Mouse (Mus musculus) liver, embryonic 14.5 days (tissue): Measurements from ENCODE around the gene Amhr2. TPM values are rescaled to one million over a fixed set of nuclear protein-coding genes. Genes with fewer than 3 reads are reported as not detected.

Experiments used
- ATAC-seq: fragments of 200-750 bp; cut with Nextera tagmentation; 2 replicates; pipeline ENCODE4 v1.8.0; 2017; ENCODE audit warnings: moderate number of reproducible peaks, mild to moderate bottlenecking, moderate library complexity; ENCODE audit not compliant: insufficient read depth
- DNase-seq, 3 experiments: peaks; one replicate each; pipeline ENCODE4 v3.0.0-alpha.2; 2012 to 2013; ENCODE audit warnings: low read depth in 3 of 3, low spot score in 3 of 3
- H3K27ac ChIP-seq: fragments of 300-500 bp; sonication (generic); 2 replicates; pipeline ENCODE4 v1.5.1; 2014; ENCODE audit warnings: moderate library complexity, mild to moderate bottlenecking, control low read depth, inconsistent platforms
- H3K27me3 ChIP-seq: fragments of 300-500 bp; sonication (generic); 2 replicates; pipeline ENCODE4 v1.6.1; 2014; ENCODE audit warnings: mild to moderate bottlenecking, low read length, moderate library complexity; ENCODE audit not compliant: control insufficient read depth, insufficient read depth
- H3K36me3 ChIP-seq: fragments of 300-500 bp; sonication (generic); replicated peaks from 2 replicates; pipeline ENCODE4 v1.6.1; 2014; ENCODE audit warnings: low read depth; ENCODE audit not compliant: control insufficient read depth, insufficient read depth
- H3K4me1 ChIP-seq, 2 experiments: fragments of 200-500 bp in 1 of 2; fragments of 300-500 bp in 1 of 2; sonication (generic) in 1 of 2; replicated peaks; 2 replicates each; pipeline ENCODE4 v1.6.1; 2012 to 2014; ENCODE audit warnings: antibody characterized with exemption in 1 of 2, inconsistent platforms in 1 of 2, low read length in 1 of 2; ENCODE audit not compliant: control insufficient read depth in 2 of 2, insufficient read depth in 2 of 2
- H3K4me2 ChIP-seq: fragments of 300-500 bp; sonication (generic); 2 replicates; pipeline ENCODE4 v1.6.1; 2014; ENCODE audit warnings: low read depth, mild to moderate bottlenecking, control low read depth, moderate library complexity
- H3K4me3 ChIP-seq, 2 experiments: fragments of 200-500 bp in 1 of 2; fragments of 300-500 bp in 1 of 2; sonication (generic) in 1 of 2; 2 replicates each; pipeline ENCODE4 v1.5.1; 2012 to 2014; ENCODE audit warnings: low read depth in 2 of 2, low read length in 2 of 2, mild to moderate bottlenecking in 2 of 2, control low read depth in 1 of 2, inconsistent platforms in 1 of 2, moderate library complexity in 1 of 2; ENCODE audit not compliant: insufficient read depth in 1 of 2
- H3K9ac ChIP-seq: fragments of 300-500 bp; sonication (generic); replicated peaks from 2 replicates; pipeline ENCODE4 v1.6.1; 2014; ENCODE audit warnings: mild to moderate bottlenecking, control low read depth, moderate library complexity
- H3K9me3 ChIP-seq: fragments of 300-500 bp; sonication (generic); 2 replicates; pipeline ENCODE4 v1.6.1; 2016; ENCODE audit warnings: low read length, mixed read lengths; ENCODE audit not compliant: control insufficient read depth
- CTCF ChIP-seq: IDR thresholded peaks from 2 replicates; pipeline ENCODE4 v1.5.1; 2016; ENCODE audit warnings: antibody characterized with exemption, low read depth, control low read depth
- EP300 ChIP-seq: IDR thresholded peaks from 2 replicates; pipeline ENCODE4 v1.6.1; 2016; ENCODE audit warnings: antibody characterized with exemption, low read depth
- WGBS: fragments of 180-500 bp; shearing (Covaris S2); extraction: QIAGEN DNeasy Blood & Tissue Kit; methylation state at CpG from one replicate; pipeline ENCODE4 v1.1.7; 2014; ENCODE audit not compliant: insufficient replicate concordance; 5-methylcytosine and 5-hydroxymethylcytosine counted together
- polyA plus RNA-seq, 2 experiments: library from polyadenylated mRNA; depleted of rRNA in 1 of 2; stranded (reverse) in 1 of 2; unstranded in 1 of 2; fragments of >200 nt; fragmentation: Nextera tagmentation in 1 of 2; extraction: Ambion mirVana in 1 of 2; gene quantifications; 2 replicates each; pipeline versions ENCODE4 v1.2.1 to v1.2.3; 2012 to 2014

The Amhr2 gene
- polyA plus RNA-seq, 2 experiments = 0.06 to 0.11 TPM

GRCm38 (mm10) chr15:102402210-102402609, 43.0 kb upstream of the Amhr2 start:
- DNase-seq (no peak), ATAC-seq (no peak)
- no peaks in the 10 kb centered on the region for H3K27me3 ChIP-seq
- TF ChIP-seq EP300 = no peak
- TF ChIP-seq CTCF = no peak
- H3K9me3 ChIP-seq = no peaks in the 10 kb centered on the region
- H3K4me2 ChIP-seq = no peak overlapping the region
- peaks cover 29 to 35% of the 10 kb centered on the region in 2 experiments for H3K4me1 ChIP-seq
- H3K4me3 ChIP-seq = no peak overlapping the region
- 90% methylated on average over 3 of the region's 3 CpGs for WGBS
- no peak overlapping the region for H3K27ac ChIP-seq
- H3K9ac ChIP-seq = no peak overlapping the region
- no peaks in the 10 kb centered on the region; the same call in 1 of the 2 replicates for H3K36me3 ChIP-seq

GRCm38 (mm10) chr15:102404608-102405488, 40.3 kb upstream of the Amhr2 start:
- Histone ChIP-seq H3K36me3 (peaks cover 26% of the 10 kb centered on the region), H3K4me3 (peak overlapping the region; percentile 58 to 79), H3K4me2 (peak overlapping the region; percentile 89), H3K27ac (peak overlapping the region; percentile 87), H3K27me3 (no peaks in the 10 kb centered on the region), H3K4me1 (peaks cover 24 to 31% of the 10 kb centered on the region in 2 experiments), H3K9ac (peak overlapping the region; percentile 78), H3K9me3 (no peaks in the 10 kb centered on the region)
- TF ChIP-seq EP300 (peak; percentile 47; the same call in 1 of the 2 replicates), CTCF (peak; percentile 85)
- ATAC-seq (peak; percentile 27), DNase-seq (peak in 1 of 3 experiments; percentile 70)
- WGBS = 13% methylated on average over 34 of the region's 34 CpGs

GRCm38 (mm10) chr15:102405489-102406195, 39.5 kb upstream of the Amhr2 start, which contains the start of gene Sp1:
Gene Sp1 (plus strand): TSS chr15:102406143.
- H3K27ac ChIP-seq = peak within 1 kb of the TSS; percentile 88
- peak within 1 kb of the TSS; percentile 89 for H3K4me2 ChIP-seq
- H3K4me1 ChIP-seq = peaks cover 24 to 30% of the 10 kb centered on the region in 2 experiments
- H3K4me3 ChIP-seq = peak within 1 kb of the TSS; percentile 58 to 79
- DNase-seq (peak; percentile 100), ATAC-seq (peak; percentile 87)
- under 1% methylated on average over 37 of the region's 38 CpGs for WGBS
- H3K36me3 ChIP-seq = peaks cover 34% of the 10 kb centered on the region
- peak; percentile 35; the same call in 1 of the 2 replicates for TF ChIP-seq CTCF
- TF ChIP-seq EP300 = peak; percentile 31
- H3K27me3 ChIP-seq = no peaks in the 10 kb centered on the region
- peak within 1 kb of the TSS; percentile 92 for H3K9ac ChIP-seq
- no peaks in the 10 kb centered on the region for H3K9me3 ChIP-seq

DNA sequence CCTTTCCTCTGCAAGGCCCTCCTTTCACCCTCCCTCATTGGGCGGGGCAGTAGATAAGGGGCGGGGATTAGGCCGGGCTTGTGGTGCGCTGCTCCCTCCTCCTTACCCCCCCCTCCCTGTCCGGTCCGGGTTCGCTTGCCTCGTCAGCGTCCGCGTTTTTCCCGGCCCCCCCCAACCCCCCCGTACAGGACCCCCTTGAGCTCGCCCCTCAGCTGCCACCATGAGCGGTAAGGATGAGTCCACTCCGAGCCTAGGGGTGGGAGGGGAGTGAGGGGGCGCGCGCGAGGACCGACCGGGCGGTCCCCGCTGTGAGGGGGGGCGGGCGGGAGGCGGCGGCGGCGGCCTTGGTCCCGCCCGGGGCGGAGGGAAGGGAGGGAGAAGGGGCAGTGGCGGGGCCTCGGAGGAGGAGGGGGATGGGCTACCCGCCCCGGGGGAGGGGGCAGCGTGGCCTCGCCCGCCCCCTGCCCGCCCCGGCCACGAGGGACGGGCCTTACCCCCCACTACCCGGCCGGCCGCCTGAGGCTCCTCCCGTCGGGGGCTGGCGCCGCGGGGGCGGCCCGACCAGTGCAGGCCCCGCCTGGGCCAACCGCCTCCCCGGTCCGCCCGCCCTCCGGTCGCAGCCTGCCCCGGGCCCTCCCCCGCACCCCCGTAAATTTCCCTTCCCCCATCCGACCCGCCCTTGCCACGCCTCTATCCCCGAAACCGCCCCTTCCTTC, 38.8 kb upstream of the Amhr2 start:
- H3K4me2 ChIP-seq = peak overlapping the region; percentile 73
- peak overlapping the region; percentile 58 to 79 for H3K4me3 ChIP-seq
- under 1% methylated on average over 47 of the region's 69 CpGs for WGBS
- ATAC-seq = peak; percentile 34
- H3K9me3 ChIP-seq = no peaks in the 10 kb centered on the region
- peak overlapping the region; percentile 92 for H3K9ac ChIP-seq
- peaks cover 35% of the 10 kb centered on the region for H3K36me3 ChIP-seq
- no peak for TF ChIP-seq CTCF
- TF ChIP-seq EP300 = no peak
- DNase-seq = peak in 2 of 3 experiments; percentile 66 to 71
- H3K4me1 ChIP-seq = peaks cover 21 to 25% of the 10 kb centered on the region in 2 experiments
- peak overlapping the region; percentile 88 for H3K27ac ChIP-seq
- H3K27me3 ChIP-seq = no peaks in the 10 kb centered on the region
